Mouse (Mus musculus) midbrain, postnatal 0 days (tissue): Measurements from ENCODE around the gene Ano6. TPM values are rescaled to one million over a fixed set of nuclear protein-coding genes. Genes with fewer than 3 reads are reported as not detected.
A peak's percentile ranks its signal among the peaks of the same experiment; 100 is the strongest.

Experiments used
- ATAC-seq: fragments of 200-750 bp; cut with Nextera tagmentation; 2 replicates; pipeline ENCODE4 v1.8.0; 2017; ENCODE audit warnings: moderate number of reproducible peaks, mild to moderate bottlenecking, moderate TSS enrichment, moderate library complexity; ENCODE audit not compliant: low FRiP score
- DNase-seq: peaks from one replicate; pipeline ENCODE4 v3.0.0-alpha.2; 2015; ENCODE audit warnings: low spot score
- H3K27ac ChIP-seq: fragments of 300-500 bp; sonication (generic); 2 replicates; pipeline ENCODE4 v1.5.1; 2014; ENCODE audit warnings: low read depth, mild to moderate bottlenecking, low read length, mixed read lengths
- H3K27me3 ChIP-seq: fragments of 300-500 bp; sonication (generic); 2 replicates; pipeline ENCODE4 v1.6.1; 2014; ENCODE audit warnings: low read length, control low read depth, mixed read lengths; ENCODE audit not compliant: insufficient read depth
- H3K36me3 ChIP-seq: fragments of 300-500 bp; sonication (generic); 2 replicates; pipeline ENCODE4 v1.6.1; 2014; ENCODE audit warnings: low read length, control low read depth, mixed read lengths; ENCODE audit not compliant: insufficient read depth
- H3K4me1 ChIP-seq: fragments of 300-500 bp; sonication (generic); 2 replicates; pipeline ENCODE4 v1.6.1; 2014; ENCODE audit warnings: mild to moderate bottlenecking, control low read depth, antibody characterized with exemption, low read length, mixed read lengths; ENCODE audit not compliant: insufficient read depth
- H3K4me2 ChIP-seq: fragments of 300-500 bp; sonication (generic); 2 replicates; pipeline ENCODE4 v1.6.1; 2014; ENCODE audit warnings: low read depth, mild to moderate bottlenecking, low read length, mixed read lengths; ENCODE audit not compliant: poor library complexity, severe bottlenecking
- H3K4me3 ChIP-seq: fragments of 300-500 bp; sonication (generic); 2 replicates; pipeline ENCODE4 v1.5.1; 2014; ENCODE audit warnings: low read depth, mild to moderate bottlenecking, low read length, moderate library complexity
- H3K9ac ChIP-seq: fragments of 300-500 bp; sonication (generic); replicated peaks from 2 replicates; pipeline ENCODE4 v1.6.1; 2014; ENCODE audit warnings: mild to moderate bottlenecking, low read length, moderate library complexity, mixed read lengths; ENCODE audit not compliant: poor library complexity, severe bottlenecking
- H3K9me3 ChIP-seq: fragments of 300-500 bp; sonication (generic); 2 replicates; pipeline ENCODE4 v1.6.1; 2016; ENCODE audit warnings: low read length, control low read depth
- CTCF ChIP-seq: IDR thresholded peaks from 2 replicates; pipeline ENCODE4 v1.5.1; 2016; ENCODE audit warnings: antibody characterized with exemption, mild to moderate bottlenecking
- WGBS: fragments of 180-500 bp; shearing (Covaris S2); extraction: QIAGEN DNeasy Blood & Tissue Kit; methylation state at CpG from one replicate; pipeline ENCODE4 v1.1.7; 2014; 5-methylcytosine and 5-hydroxymethylcytosine counted together
- polyA plus RNA-seq: library from polyadenylated mRNA; unstranded; fragments of >200 nt; fragmentation: Nextera tagmentation; extraction: Ambion mirVana; gene quantifications from 2 replicates; pipeline ENCODE4 v1.2.1, GENCODE M21; 2015
- total RNA-seq: library from RNA; depleted of rRNA; stranded (reverse); fragments of >200 nt; gene quantifications from 2 replicates; pipeline ENCODE4 v1.2.3, GENCODE M21; 2014; rRNA removed

The Ano6 gene
- 35.0 and 36.3 TPM in 2 replicates for total RNA-seq
- 19.0 and 19.9 TPM in 2 replicates for polyA plus RNA-seq

- peak; percentile 96 for ATAC-seq
- Histone ChIP-seq H3K27ac (peak within 1 kb of the TSS; percentile 82), H3K9me3 (no peaks in the 10 kb centered on the region), H3K4me1 (no peaks in the 10 kb centered on the region; the same call in 1 of the 2 replicates), H3K9ac (peak within 1 kb of the TSS; percentile 74), H3K27me3 (no peaks in the 10 kb centered on the region), H3K36me3 (no peaks in the 10 kb centered on the region), H3K4me3 (peak within 1 kb of the TSS; percentile 89), H3K4me2 (peak within 1 kb of the TSS; percentile 83)
- under 1% methylated on average over 51 of the region's 51 CpGs for WGBS
- no peak; the same call in 1 of the 2 replicates for TF ChIP-seq CTCF
- peak; percentile 95 for DNase-seq
These were observed at the start of gene Ano6 for GRCm38 (mm10) chr15:95790529-95791071. TSS of gene Ano6 (plus strand) at chr15:95790843.

DNA sequence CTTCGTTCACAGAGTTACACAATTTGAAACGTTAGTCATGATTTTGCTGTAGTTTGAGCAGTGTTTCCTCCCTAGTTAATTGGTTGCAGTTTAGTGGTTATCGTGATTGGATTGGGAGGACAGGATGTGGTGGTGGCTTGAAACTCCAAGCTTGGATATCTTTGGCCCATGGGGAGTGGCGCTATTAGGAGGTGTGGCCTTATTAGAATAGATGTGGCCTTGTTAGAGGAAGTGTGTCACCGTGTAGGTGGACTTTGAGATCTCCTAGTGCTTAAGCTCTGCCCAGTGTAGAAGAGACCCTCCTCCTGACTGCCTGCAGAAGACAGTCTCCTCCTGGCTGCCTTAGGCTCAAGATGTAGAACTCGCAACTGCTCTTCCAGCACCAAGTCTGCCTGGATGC lies 47.7 kb upstream of the Ano6 start:
- WGBS = 94% methylated on average over 6 of the region's 6 CpGs
- Histone ChIP-seq H3K4me3 (no peak overlapping the region), H3K27ac (no peak overlapping the region), H3K9me3 (no peaks in the 10 kb centered on the region), H3K9ac (no peak overlapping the region), H3K36me3 (no peaks in the 10 kb centered on the region), H3K4me2 (no peak overlapping the region), H3K4me1 (no peaks in the 10 kb centered on the region), H3K27me3 (no peaks in the 10 kb centered on the region)
- no peak for DNase-seq
- no peak for TF ChIP-seq CTCF
- ATAC-seq = no peak

GRCm38 (mm10) chr15:95743856-95744255 lies 46.8 kb upstream of the Ano6 start:
- Histone ChIP-seq H3K9me3 (no peaks in the 10 kb centered on the region), H3K27ac (no peak overlapping the region), H3K4me1 (no peaks in the 10 kb centered on the region), H3K9ac (no peak overlapping the region), H3K4me2 (no peak overlapping the region), H3K27me3 (no peaks in the 10 kb centered on the region), H3K4me3 (no peak overlapping the region), H3K36me3 (no peaks in the 10 kb centered on the region)
- 74% methylated on average over 2 of the region's 2 CpGs for whole genome bisulfite sequencing
- no peak for TF ChIP-seq CTCF
- ATAC-seq = no peak
- DNase-seq = no peak

- Histone ChIP-seq H3K9me3 (no peaks in the 10 kb centered on the region), H3K27me3 (no peaks in the 10 kb centered on the region), H3K27ac (no peak overlapping the region), H3K9ac (no peak overlapping the region), H3K36me3 (no peaks in the 10 kb centered on the region), H3K4me1 (no peaks in the 10 kb centered on the region), H3K4me3 (no peak overlapping the region), H3K4me2 (no peak overlapping the region)
- ATAC-seq (no peak), DNase-seq (peak; percentile 50)
- no peak for TF ChIP-seq CTCF
- WGBS = 64% methylated on average over 11 of the region's 11 CpGs
These were observed 45.1 kb upstream of the Ano6 start for GRCm38 (mm10) chr15:95745346-95746106.

DNA sequence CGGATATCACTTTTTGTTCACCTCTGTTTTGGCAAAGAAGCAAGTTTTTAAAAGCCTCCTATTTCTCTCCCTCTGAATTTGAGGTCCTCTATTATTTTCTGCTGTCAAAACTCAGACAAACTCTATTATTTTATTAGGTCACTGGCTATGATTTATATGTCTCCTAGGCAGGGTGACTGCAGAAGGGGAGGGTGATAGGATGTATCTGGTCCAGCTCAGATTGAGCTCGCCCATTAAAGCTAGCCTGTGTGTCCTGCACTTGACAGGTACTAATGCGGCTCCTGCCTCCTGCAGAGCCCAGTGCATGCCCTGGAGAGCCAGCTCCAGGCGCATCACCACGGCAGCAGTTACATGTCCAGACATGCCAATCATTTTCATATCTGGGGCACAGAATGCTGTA lies 44.1 kb upstream of the Ano6 start:
- 62% methylated on average over 5 of the region's 5 CpGs for WGBS
- H3K36me3 ChIP-seq = no peaks in the 10 kb centered on the region
- ATAC-seq = no peak

More for the DNA sequence above, 44.1 kb upstream of the Ano6 start:
- Histone ChIP-seq H3K4me2 (no peak overlapping the region), H3K27ac (no peak overlapping the region), H3K9me3 (no peaks in the 10 kb centered on the region), H3K27me3 (no peaks in the 10 kb centered on the region), H3K4me1 (no peaks in the 10 kb centered on the region), H3K9ac (no peak overlapping the region), H3K4me3 (no peak overlapping the region)
- DNase-seq = no peak
- TF ChIP-seq CTCF = no peak
